Mouse (Mus musculus): ENCODE data around the gene Psenen. TPM values are rescaled to one million over a fixed set of nuclear protein-coding genes. Genes with fewer than 3 reads are reported as not detected.

The Psenen gene
- polyA plus RNA-seq, 2 experiments from 2014 or later = 279 to 335 TPM

Other genes with a start within 250 kb of the Psenen start
- gene Syne4, start 248.8 kb downstream of the Psenen start, polyA plus RNA-seq (2017; shearing (Covaris generic)) = 1 to 10 TPM; 2.9 to 6.4 TPM
- gene E130208F15Rik, start 241.9 kb downstream of the Psenen start, polyA plus RNA-seq (2017; shearing (Covaris generic)) = not detected
- gene Sdhaf1, start 239.7 kb downstream of the Psenen start, polyA plus RNA-seq (2017; shearing (Covaris generic)) = 1 to 10 TPM; 4.2 to 8.5 TPM
- not detected for gene Lrfn3, start 200.9 kb downstream of the Psenen start, polyA plus RNA-seq (2017; shearing (Covaris generic))
- 1 to 10 TPM in 1 of 2 experiments, not detected in 1; 8.1 TPM for gene Tyrobp, start 149.9 kb downstream of the Psenen start, polyA plus RNA-seq (2017; shearing (Covaris generic))
- 100 to 1,000 TPM; 433 to 632 TPM for gene Hcst, start 143.8 kb downstream of the Psenen start, polyA plus RNA-seq (2017; shearing (Covaris generic))
- gene Nfkbid, start 141.9 kb downstream of the Psenen start, polyA plus RNA-seq (2017; shearing (Covaris generic)) = 10 to 100 TPM; 36.5 to 41.2 TPM
- gene Aplp1, start 118.1 kb downstream of the Psenen start, polyA plus RNA-seq (2017; shearing (Covaris generic)) = 1 to 10 TPM; 3.0 to 4.3 TPM
- gene Kirrel2, start 105.9 kb downstream of the Psenen start, polyA plus RNA-seq (2017; shearing (Covaris generic)) = not detected
- under 1 TPM in 1 of 2 experiments, not detected in 1; 0.24 TPM for gene Nphs1, start 105.3 kb downstream of the Psenen start, polyA plus RNA-seq (2017; shearing (Covaris generic))
- not detected for gene Prodh2, start 70.0 kb downstream of the Psenen start, polyA plus RNA-seq (2017; shearing (Covaris generic))
- 1 to 10 TPM; 1.0 to 1.1 TPM for gene Arhgap33, start 28.6 kb downstream of the Psenen start, polyA plus RNA-seq (2017; shearing (Covaris generic))
- gene Hspb6, start 11.4 kb downstream of the Psenen start, polyA plus RNA-seq (2017; shearing (Covaris generic)) = 1 to 10 TPM; 1.8 to 2.5 TPM
- 1 to 10 TPM; 2.5 to 4.8 TPM for gene Proser3, start 11.3 kb downstream of the Psenen start, polyA plus RNA-seq (2017; shearing (Covaris generic))
- gene Lin37, start 3.8 kb downstream of the Psenen start, polyA plus RNA-seq (2017; shearing (Covaris generic)) = 100 to 1,000 TPM in 1 of 2 experiments, 10 to 100 TPM in 1; 93.6 to 106 TPM
- gene U2af1l4, start 326 bp downstream of the Psenen start, polyA plus RNA-seq (2017; shearing (Covaris generic)) = 10 to 100 TPM; 55.1 to 58.9 TPM
- 10 to 100 TPM; 57.9 to 60.0 TPM for gene Gm49396, start 283 bp downstream of the Psenen start, polyA plus RNA-seq (2017; shearing (Covaris generic))
- 100 to 1,000 TPM; 162 to 234 TPM for gene Igflr1, start 1.8 kb upstream of the Psenen start, polyA plus RNA-seq (2017; shearing (Covaris generic))
- 10 to 100 TPM; 14.9 to 16.9 TPM for gene Kmt2b, start 25.1 kb upstream of the Psenen start, polyA plus RNA-seq (2017; shearing (Covaris generic))
- 10 to 100 TPM; 15.8 to 19.7 TPM for gene Zbtb32, start 35.3 kb upstream of the Psenen start, polyA plus RNA-seq (2017; shearing (Covaris generic))
- 1 to 10 TPM; 2.2 to 3.3 TPM for gene Upk1a, start 49.2 kb upstream of the Psenen start, polyA plus RNA-seq (2017; shearing (Covaris generic))
- gene Cox6b1, start 62.5 kb upstream of the Psenen start, polyA plus RNA-seq (2017; shearing (Covaris generic)) = 100 to 1,000 TPM; 421 to 746 TPM
- not detected for gene Etv2, start 72.2 kb upstream of the Psenen start, polyA plus RNA-seq (2017; shearing (Covaris generic))
- gene Rbm42, start 86.7 kb upstream of the Psenen start, polyA plus RNA-seq (2017; shearing (Covaris generic)) = 10 to 100 TPM; 25.6 to 37.9 TPM
- gene Haus5, start 101.4 kb upstream of the Psenen start, polyA plus RNA-seq (2017; shearing (Covaris generic)) = 10 to 100 TPM; 20.0 to 20.4 TPM
- not detected for gene Pmis2, start 108.0 kb upstream of the Psenen start, polyA plus RNA-seq (2017; shearing (Covaris generic))
- not detected for gene 2200002J24Rik, start 135.3 kb upstream of the Psenen start, polyA plus RNA-seq (2017; shearing (Covaris generic))
- gene Atp4a, start 148.6 kb upstream of the Psenen start, polyA plus RNA-seq (2017; shearing (Covaris generic)) = not detected
- 10 to 100 TPM; 46.6 to 48.1 TPM for gene Tmem147, start 165.9 kb upstream of the Psenen start, polyA plus RNA-seq (2017; shearing (Covaris generic))
- not detected for gene Gapdhs, start 180.1 kb upstream of the Psenen start, polyA plus RNA-seq (2017; shearing (Covaris generic))
- under 1 TPM in 1 of 2 experiments, not detected in 1; 0.69 TPM for gene Sbsn, start 187.8 kb upstream of the Psenen start, polyA plus RNA-seq (2017; shearing (Covaris generic))
- gene Dmkn, start 200.1 kb upstream of the Psenen start, polyA plus RNA-seq (2017; shearing (Covaris generic)) = under 1 TPM in 1 of 2 experiments, not detected in 1; 0.17 TPM
- not detected for gene Krtdap, start 224.3 kb upstream of the Psenen start, polyA plus RNA-seq (2017; shearing (Covaris generic))

Measured in activated CD4-positive, CD25-positive, alpha-beta regulatory T cell, adult 4 months (primary cell).